Mouse (Mus musculus) small intestine, adult 2 months (tissue): ENCODE measurements around the gene Foxn4. TPM values are rescaled to one million over a fixed set of nuclear protein-coding genes. Genes with fewer than 3 reads are reported as not detected.

Experiments
- H3K27ac ChIP-seq: fragments of 200-500 bp; 2 replicates; pipeline ENCODE4 v1.5.1; 2012; ENCODE audit warnings: low read depth, low read length, control low read depth, inconsistent platforms; ENCODE audit not compliant: insufficient read depth
- H3K27me3 ChIP-seq: fragments of 200-500 bp; 2 replicates; pipeline ENCODE4 v1.6.1; 2012; ENCODE audit warnings: mild to moderate bottlenecking, moderate library complexity, low read length, inconsistent platforms; ENCODE audit not compliant: control insufficient read depth, insufficient read depth
- H3K36me3 ChIP-seq: fragments of 200-500 bp; 2 replicates; pipeline ENCODE4 v1.6.1; 2012; ENCODE audit warnings: mild to moderate bottlenecking, low read length, control low read depth, inconsistent platforms; ENCODE audit not compliant: control insufficient read depth, insufficient read depth
- H3K4me1 ChIP-seq: fragments of 200-500 bp; 2 replicates; pipeline ENCODE4 v1.6.1; 2012; ENCODE audit warnings: low read length, inconsistent platforms, mixed read lengths; ENCODE audit not compliant: control insufficient read depth, insufficient read depth, insufficient read length
- H3K4me3 ChIP-seq: fragments of 200-500 bp; 2 replicates; pipeline ENCODE4 v1.5.1; 2012; ENCODE audit warnings: low read depth, mild to moderate bottlenecking, control low read depth, inconsistent platforms, low read length, moderate library complexity
- CTCF ChIP-seq: fragments of 200-500 bp; IDR thresholded peaks from 2 replicates; pipeline ENCODE4 v1.5.1; 2012; ENCODE audit warnings: low read depth, mild to moderate bottlenecking, control low read depth, inconsistent platforms, low read length, moderate library complexity, mixed read lengths; ENCODE audit not compliant: insufficient replicate concordance, insufficient read length; ENCODE audit errors: extremely low read depth
- POLR2A ChIP-seq: fragments of 200-500 bp; IDR thresholded peaks from 2 replicates; pipeline ENCODE4 v1.6.1; 2012; ENCODE audit warnings: low read depth, mild to moderate bottlenecking, control low read depth, inconsistent platforms, low read length, moderate library complexity
- WGBS: fragments of 180-500 bp; shearing (Covaris S2); methylation state at CpG from one replicate; pipeline ENCODE4 v1.1.7; 2018; 5-methylcytosine and 5-hydroxymethylcytosine counted together
- polyA plus RNA-seq: library from polyadenylated mRNA; depleted of rRNA; stranded (reverse); fragments of >200 nt; gene quantifications from 2 replicates; pipeline ENCODE4 v1.2.3, GENCODE M21; 2012

The Foxn4 gene
- polyA plus RNA-seq, 1 experiment: not detected

GRCm38 (mm10) chr5:114299883-114300610 lies 26.4 kb upstream of the Foxn4 start:
- Histone ChIP-seq H3K27me3 (no peaks in the 10 kb centered on the region), H3K36me3 (no peaks in the 10 kb centered on the region), H3K4me1 (no peaks in the 10 kb centered on the region; the same call in 1 of the 2 replicates), H3K4me3 (no peak overlapping the region), H3K27ac (no peak overlapping the region)
- 85% methylated on average over 24 of the region's 24 CpGs for WGBS
- no peak for TF ChIP-seq POLR2A
- no peak for TF ChIP-seq CTCF

- H3K27ac ChIP-seq: no peak overlapping the region
- no peaks in the 10 kb centered on the region for H3K27me3 ChIP-seq
- TF ChIP-seq CTCF: no peak
- no peak for TF ChIP-seq POLR2A
- H3K4me3 ChIP-seq: no peak overlapping the region
- H3K4me1 ChIP-seq: no peaks in the 10 kb centered on the region; the same call in 1 of the 2 replicates
- no peaks in the 10 kb centered on the region for H3K36me3 ChIP-seq
- 55% methylated on average over 22 of the region's 22 CpGs for WGBS
Measured at GRCm38 (mm10) chr5:114299156-114299855, 25.7 kb upstream of the Foxn4 start.

DNA sequence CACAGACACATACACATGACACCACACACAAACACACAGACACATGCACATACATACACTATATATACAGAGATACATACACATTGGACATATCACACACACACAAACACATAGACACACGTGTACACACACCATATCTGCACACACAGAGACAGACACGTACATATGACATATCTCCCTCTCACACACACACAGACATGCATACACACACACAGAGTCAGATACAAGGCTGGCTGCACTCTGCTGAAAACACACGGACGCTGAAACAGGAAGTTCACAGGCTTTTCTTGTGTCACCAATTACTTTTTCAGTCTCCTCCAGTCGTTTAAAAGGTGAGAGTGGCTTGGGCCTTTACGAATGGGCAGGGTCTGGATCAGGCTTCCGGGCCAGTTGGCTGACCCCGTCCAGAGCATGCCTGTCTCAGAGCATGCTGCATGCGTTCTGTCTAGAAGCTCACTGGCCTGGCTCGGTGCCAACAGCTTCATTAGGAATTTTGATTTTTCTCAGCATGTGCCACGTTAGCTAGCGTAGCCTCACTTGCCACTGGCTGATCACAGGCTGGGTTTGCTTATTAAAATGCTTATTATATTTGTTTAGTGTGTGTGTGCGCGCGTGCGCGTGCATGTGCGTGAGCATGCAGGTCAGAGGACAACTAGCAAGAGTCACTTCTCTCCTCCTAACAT lies 24.7 kb upstream of the Foxn4 start:
- no peak overlapping the region for H3K27ac ChIP-seq
- TF ChIP-seq CTCF (no peak), POLR2A (no peak)
- H3K27me3 ChIP-seq: no peaks in the 10 kb centered on the region
- H3K4me3 ChIP-seq: no peak overlapping the region
- WGBS: 50% methylated on average over 18 of the region's 18 CpGs
- no peaks in the 10 kb centered on the region; the same call in 1 of the 2 replicates for H3K4me1 ChIP-seq
- H3K36me3 ChIP-seq: no peaks in the 10 kb centered on the region

DNA sequence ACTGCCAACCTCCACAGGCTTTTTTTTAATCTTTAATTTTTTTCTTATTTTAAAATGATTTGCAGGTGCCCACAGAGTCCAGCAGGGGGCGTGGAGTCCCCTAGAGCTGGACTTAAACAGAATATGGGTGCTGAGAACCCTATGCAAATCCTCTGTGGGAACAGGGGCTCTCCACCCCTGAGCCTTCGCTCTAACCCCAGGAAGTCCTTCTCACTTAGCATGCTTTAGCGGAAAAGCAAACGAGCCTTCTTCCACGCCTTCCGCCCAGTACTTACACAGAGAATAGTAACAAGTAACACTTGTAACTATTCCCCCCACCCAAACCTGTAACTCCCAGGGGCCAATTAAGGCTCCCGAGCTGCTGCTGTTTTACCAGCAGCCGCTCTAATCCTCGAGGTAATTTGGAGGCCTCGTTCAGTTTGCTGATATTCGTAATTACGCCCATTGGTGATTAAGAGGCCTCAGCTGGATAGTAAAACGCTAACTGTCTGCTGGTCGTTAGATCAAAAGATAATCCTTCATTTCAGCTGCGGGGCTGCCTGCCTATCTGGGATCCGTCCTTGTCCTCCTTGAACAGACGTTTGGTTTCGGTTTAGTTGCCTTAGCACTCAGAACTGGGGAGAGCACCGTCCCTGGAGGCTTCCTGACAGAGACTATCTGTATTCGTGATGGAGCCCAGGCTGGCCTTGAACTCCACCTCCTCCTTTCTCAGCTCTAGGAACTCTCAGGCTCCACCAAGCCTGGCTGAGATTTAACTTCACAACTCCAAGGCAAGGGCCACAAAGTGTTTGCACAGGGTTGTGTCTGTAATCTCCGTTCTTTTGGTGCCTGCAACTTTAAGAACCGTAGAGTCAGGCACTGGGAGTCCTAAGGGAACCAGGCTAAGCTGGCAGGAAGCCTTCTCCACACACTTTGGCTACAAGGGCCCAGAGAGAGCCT lies 23.4 kb upstream of the Foxn4 start:
- no peak overlapping the region for H3K4me3 ChIP-seq
- no peaks in the 10 kb centered on the region; the same call in 1 of the 2 replicates for H3K4me1 ChIP-seq
- no peaks in the 10 kb centered on the region for H3K27me3 ChIP-seq
- no peaks in the 10 kb centered on the region for H3K36me3 ChIP-seq
- 21% methylated on average over 22 of the region's 22 CpGs for WGBS
- no peak overlapping the region for H3K27ac ChIP-seq
- TF ChIP-seq CTCF: peak; percentile 58; the same call in 1 of the 2 replicates
- no peak for TF ChIP-seq POLR2A

DNA sequence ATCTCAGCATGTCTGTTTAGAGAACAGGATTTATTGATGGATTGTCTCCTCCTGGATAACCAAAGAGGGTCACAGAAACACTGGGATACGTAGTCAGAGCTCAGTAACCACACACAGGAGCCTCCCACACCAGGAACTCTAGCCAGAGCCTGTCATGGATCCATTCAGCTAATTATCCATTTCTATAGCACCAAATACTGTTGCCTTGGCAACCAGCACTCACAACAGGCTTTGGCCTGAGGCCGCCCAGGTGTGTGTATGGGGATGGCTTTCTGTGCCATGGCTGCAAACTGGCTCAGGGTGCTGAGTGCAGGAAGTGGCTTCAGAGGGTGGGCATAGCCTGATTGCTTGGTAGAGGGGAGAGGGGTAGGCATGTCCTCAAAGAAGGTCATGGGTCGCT lies 16.4 kb upstream of the Foxn4 start:
- no peak overlapping the region for H3K27ac ChIP-seq
- H3K27me3 ChIP-seq: peaks cover 7% of the 10 kb centered on the region; the same call in 1 of the 2 replicates
- TF ChIP-seq CTCF (no peak), POLR2A (no peak)
- 71% methylated on average over 3 of the region's 3 CpGs for WGBS
- no peak overlapping the region for H3K4me3 ChIP-seq
- no peaks in the 10 kb centered on the region for H3K4me1 ChIP-seq
- no peaks in the 10 kb centered on the region for H3K36me3 ChIP-seq

- no peak within 1 kb of the TSS for H3K27ac ChIP-seq
- 30% methylated on average over 13 of the region's 13 CpGs for WGBS
- peaks cover 7% of the 10 kb centered on the region; the same call in 1 of the 2 replicates for H3K27me3 ChIP-seq
- no peaks in the 10 kb centered on the region for H3K36me3 ChIP-seq
- no peak for TF ChIP-seq POLR2A
- TF ChIP-seq CTCF: no peak
- no peak within 1 kb of the TSS for H3K4me3 ChIP-seq
- H3K4me1 ChIP-seq: no peaks in the 10 kb centered on the region
Measured at GRCm38 (mm10) chr5:114288874-114289273, 15.3 kb upstream of the Foxn4 start, which contains the start of gene Myo1h. Myo1h (plus strand) TSS chr5:114289166.
